Mouse (Mus musculus) fat pad, adult 2 months (tissue): ENCODE data around the gene A930004D18Rik.

ENCODE experiments used
- DNase-seq: peaks from one replicate; pipeline ENCODE4 v3.0.0-alpha.2; 2011; ENCODE audit warnings: low read depth, low spot score; ENCODE audit errors: extremely low read depth

A930004D18Rik gene

GRCm38 (mm10) chr2:18038141-18038752 is 710 bp upstream of the A930004D18Rik start:
- no peak for DNase-seq

DNA sequence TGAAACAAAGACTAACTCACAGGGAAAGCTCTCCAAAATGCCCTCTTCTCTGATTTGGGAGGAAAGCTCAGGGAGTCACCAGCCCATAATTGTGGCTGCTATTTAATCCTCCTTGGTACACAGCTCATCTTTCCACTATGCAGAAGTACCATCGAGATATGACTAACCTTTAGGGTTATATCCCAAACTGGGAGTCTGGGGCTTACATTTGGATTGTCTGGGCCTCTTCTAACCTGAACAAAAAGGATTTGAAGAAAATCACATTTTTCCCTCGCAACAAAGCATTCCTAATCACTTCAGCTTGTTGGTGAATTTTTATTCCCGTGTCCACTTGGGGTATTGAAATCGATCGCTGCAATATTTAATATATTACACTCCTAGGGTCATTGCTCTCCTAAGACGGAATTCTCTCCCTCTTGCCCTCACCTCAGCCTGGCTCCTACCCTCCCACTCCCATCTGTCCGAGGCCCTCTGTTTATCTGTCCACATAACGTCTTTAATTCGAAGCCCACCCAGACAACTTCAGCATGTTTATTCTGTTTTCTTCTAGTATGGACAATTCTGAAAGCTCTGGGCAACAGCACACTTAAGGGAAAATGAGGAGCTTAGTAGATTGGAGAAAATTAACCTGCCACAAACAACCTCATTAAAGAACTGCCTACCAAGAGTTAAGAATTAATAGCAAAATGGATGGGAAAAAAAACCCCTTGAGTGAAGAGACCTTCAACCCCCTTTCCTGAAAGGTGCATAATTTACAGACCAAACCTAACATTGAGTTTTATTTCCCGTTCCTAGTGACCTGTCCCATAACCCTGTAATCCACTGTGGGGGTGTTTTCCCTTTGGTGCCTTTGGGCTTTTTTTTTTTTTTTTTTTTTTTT is 2.9 kb downstream of the A930004D18Rik start:
- no peak for DNase-seq

DNA sequence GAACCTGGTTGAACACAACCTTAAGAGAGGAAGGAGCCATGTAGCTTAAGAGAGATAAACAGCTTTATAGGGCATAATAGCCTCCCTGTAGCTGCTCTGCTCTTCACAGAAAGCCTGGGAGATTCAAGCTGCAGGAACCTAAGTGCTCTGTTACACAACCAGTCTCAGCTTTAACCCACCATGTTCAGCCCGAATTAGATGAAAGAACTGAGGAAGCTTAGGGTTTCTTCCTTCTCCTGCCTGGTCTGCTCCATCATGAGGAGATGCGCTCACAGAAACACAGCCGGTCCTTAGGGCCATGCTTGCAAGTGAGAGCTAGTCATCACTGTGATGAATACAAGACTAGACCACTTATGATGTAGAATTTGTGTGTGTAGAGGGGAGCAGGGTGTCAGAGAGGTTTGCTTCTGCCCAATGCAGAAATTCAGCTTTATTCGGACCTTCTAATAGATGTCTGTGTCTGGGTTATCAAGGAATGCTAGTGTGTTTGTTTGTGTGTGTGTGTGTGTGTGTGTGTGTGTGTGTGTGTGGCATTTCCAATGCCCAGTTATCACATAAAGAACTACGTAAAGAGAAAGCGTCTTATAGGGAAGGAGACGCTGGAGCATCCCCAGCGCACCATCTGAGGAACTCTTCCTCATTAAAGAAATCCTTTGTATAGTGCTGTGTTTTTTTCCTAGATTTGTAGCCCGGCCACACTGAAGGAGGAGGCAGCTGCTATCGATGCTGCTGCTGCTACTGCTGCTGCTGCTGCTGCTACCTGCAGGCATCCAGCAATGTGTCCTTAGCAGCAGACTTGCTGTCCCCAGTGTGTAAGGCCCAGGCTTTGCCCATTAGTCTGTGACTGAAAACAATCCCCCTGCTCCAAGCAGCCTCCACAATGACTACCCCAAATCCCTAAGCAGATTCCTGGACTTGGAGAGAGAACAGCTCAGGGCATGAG is 4.1 kb downstream of the A930004D18Rik start:
- no peak for DNase-seq

GRCm38 (mm10) chr2:18032538-18032895 is 5.0 kb downstream of the A930004D18Rik start:
- DNase-seq: no peak

- no peak for DNase-seq
Observed at GRCm38 (mm10) chr2:18031831-18032537, 5.6 kb downstream of the A930004D18Rik start.

GRCm38 (mm10) chr2:18031271-18031821 is 6.2 kb downstream of the A930004D18Rik start:
- DNase-seq: no peak

DNA sequence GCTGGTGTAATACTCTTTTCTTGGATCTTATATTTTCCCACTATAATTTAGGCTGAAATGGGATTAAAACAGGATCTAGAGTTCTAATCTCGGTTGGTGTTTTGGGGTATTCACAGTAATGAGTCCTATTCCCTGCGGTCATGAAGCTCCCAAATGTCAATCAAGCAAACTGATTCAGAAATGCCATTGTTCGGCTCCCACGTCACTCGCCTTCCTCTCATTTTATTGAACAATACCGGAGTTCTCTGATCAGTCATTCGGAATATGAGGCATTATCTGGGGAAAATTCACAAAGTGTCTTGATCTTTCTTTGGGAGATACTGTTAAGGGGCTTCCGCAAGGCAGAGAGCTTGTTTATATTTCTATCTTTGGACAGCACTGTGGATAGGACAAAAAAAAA is 7.0 kb downstream of the A930004D18Rik start:
- no peak for DNase-seq

DNA sequence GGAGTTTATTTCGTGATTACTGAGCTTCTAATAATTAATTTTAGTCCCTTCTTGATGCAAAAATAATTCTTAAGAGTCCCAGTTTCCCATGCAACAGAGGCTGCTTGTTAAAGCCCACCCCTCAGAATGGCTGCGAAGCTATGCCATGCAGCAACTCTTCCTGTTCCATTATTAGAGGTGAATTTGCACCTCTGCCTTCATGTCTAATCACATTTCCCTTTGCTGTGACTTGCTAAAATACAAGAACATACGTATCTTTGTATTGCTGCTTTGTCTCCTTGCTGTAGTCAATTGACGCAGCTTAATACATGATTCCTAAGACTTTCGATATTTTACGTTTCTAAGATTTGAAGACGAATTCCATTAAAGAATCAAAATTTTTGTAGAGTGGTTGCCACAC is 7.9 kb downstream of the A930004D18Rik start:
- DNase-seq: no peak

DNA sequence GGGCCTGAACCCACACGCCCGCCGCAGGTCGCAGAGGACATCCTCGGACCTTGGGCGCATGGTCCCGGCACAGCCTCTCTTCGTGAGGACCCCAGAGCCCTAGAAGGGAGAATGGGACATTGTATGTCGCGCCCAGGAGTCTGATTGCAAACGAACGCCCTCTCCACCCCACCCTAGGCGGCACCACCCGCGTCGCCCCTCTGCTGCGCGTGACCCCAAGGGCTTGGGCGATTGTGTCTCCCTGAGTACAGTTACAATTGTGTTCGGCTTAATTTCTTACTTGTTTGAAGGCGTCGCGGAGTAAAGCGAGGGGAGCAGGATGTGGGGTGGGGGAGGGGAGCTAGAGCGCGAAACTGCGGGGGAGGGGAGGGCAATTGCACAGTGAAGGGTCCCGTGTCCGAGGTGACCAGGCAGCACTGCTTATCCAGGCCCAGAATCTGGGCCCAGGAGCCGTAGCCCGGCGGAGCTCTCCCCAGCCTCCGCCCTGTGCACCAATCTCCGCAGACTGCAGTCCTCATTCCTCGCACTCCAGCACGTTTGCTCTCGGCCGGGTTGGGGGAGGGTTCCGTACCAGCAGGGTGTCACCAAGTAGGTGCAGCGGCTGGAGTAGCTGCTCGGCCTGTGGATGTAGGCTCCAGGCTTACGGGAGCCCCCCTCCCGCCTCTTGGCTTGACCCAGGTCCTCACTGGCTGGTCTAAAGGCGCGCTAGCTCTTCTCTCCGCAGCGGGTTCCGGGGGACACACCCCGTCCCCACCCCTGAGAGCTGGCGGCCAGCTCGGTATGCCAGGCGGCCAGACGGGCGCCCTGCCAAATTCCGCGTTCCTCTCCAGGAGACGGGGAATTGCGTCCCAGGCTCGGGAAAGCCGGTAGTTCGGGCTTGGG is 9.2 kb downstream of the A930004D18Rik start:
- peak; percentile 51 for DNase-seq

DNA sequence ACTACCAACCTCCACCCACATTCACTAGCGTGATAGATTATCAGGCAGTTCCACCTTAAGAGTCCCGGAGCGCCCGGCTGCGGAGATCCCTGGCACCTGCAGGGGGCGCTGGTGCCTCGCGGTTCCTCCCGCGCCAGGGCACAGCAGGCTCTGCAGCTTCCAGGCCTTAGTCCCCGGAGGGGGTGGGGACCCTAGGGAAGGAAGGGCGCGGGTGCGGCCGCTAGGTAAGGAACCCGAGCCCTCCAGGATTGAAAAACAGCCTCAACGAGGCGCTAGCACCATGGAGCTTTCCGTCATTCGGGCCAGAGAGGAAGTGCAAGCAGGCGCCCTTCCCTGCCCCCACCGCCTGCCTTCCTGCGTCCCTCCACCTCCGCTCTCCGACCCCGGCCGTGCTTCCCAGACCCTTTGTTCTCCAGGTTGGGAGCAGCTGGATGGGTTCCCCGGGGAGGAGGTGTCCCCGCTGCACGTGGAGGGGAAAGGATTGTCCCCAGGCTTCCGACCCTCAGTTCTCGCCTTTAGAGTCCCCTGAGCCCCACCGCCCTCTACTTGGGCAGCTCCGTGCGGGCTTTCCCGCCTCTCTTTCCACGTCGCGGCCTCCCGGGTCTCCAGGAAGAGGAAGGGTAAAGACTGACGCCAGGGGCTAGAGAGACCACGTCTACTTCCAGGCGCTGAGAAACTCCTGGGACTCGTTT is 9.9 kb downstream of the A930004D18Rik start:
- no peak for DNase-seq

DNA sequence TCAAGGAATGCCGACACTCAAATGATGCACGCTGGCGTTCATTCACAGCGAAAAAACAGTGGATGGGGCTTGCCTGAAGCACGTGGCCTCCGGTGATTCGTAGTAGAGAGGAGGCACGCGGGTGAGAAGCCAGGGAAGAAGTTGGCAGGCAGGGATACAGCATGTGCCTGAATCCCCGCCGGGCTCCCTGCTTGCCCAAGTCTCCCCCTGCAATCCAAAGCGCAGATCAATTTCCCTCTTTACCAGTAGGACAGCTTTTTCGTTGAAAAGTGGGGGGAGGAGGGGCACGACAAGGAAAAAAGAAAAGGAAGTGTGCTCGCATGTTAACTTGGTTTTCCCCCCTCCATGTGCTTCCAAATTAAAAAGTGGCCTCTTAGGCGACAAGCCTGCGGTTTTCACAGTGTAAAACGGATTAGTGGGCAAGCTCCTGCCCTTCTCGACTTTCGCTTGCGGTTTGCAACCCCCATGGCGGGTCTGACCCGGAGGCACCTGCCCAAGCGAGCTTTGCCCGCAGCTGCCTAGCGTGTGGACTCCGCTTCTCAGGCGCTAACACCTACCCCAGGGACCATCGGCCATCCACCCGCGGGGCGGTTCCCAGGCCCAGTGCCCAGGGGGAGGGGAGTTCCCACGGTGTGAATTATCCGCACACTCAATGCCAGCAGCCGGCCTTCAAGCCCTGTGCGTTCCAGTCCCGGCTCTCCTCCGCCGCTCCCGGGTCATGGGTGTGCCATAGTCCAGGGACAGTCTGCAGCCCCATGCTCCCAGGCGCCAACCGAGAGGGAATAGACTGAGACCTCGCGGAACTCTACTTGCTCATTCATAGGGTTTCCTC is 11.2 kb downstream of the A930004D18Rik start:
- DNase-seq: no peak

DNA sequence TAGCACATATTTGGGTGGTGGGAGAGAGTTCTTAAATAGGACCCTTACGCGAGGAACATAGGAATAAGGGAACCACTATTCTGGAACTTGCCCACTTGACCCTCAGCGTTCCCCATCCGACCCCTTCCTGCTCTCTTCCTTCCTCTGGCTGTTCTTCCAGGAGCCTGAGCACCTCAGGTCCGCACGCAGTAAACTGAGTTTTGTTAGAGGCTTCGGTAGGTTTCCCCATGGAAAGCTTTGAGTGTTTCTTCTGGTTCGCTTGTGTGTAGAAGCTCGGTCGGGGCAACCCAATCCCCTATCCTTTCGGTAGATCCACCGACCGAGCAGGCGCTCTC is 11.8 kb downstream of the A930004D18Rik start:
- DNase-seq: no peak

GRCm38 (mm10) chr2:18025116-18025515 is 12.4 kb downstream of the A930004D18Rik start:
- DNase-seq: no peak

GRCm38 (mm10) chr2:18022886-18023285 is 14.7 kb downstream of the A930004D18Rik start:
- DNase-seq: no peak

DNA sequence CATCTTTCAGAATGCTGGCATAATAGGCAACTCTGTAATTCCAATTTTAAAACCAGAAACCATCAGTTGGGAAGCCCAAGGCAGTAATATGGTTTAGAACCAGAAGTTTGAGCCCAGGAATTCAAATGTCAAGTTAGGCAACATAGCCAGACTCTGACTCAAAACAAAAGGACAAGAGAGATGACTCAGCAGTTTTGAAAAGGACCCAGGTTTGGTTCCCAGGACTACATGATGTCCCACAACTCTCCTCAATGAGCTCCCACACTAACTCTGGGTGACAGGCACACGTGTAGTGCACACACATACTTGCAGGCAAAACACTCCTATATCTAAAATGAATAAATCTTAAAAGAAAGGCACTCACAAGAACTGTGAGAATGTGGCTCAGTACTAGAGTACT is 18.4 kb downstream of the A930004D18Rik start:
- DNase-seq: no peak

- no peak for DNase-seq
Observed at GRCm38 (mm10) chr2:18017321-18017720, 20.2 kb downstream of the A930004D18Rik start.

GRCm38 (mm10) chr2:18016639-18017038 is 20.9 kb downstream of the A930004D18Rik start:
- DNase-seq: no peak

GRCm38 (mm10) chr2:18015581-18015980 is 22.0 kb downstream of the A930004D18Rik start:
- DNase-seq: no peak
